Mouse (Mus musculus) embryo, embryonic 10.5 days (tissue): ENCODE measurements around the gene Pcsk5.

Source experiments
- DNase-seq: peaks from one replicate; pipeline ENCODE4 v3.0.0-alpha.2; 2015; ENCODE audit warnings: low spot score

The Pcsk5 gene

DNA sequence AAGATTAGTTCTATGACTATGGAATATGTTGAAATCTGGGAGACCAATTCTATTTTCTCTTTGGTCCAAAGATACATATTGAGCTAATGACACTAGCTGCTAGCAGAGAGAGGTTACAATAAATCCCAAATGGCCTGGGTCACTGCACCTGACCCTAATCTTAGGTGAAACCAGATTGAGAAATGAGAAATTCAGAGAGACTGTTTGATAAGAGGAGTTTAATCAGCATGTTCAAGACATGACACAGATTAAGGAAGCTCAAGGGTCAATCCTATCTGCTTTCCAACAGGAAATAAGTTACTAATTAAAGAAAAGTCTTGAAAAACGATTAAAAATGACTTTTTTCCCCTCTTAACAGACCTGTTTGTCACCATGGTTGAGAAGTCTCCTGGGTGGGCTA lies 96.0 kb downstream of the Pcsk5 start:
- no peak for DNase-seq

DNA sequence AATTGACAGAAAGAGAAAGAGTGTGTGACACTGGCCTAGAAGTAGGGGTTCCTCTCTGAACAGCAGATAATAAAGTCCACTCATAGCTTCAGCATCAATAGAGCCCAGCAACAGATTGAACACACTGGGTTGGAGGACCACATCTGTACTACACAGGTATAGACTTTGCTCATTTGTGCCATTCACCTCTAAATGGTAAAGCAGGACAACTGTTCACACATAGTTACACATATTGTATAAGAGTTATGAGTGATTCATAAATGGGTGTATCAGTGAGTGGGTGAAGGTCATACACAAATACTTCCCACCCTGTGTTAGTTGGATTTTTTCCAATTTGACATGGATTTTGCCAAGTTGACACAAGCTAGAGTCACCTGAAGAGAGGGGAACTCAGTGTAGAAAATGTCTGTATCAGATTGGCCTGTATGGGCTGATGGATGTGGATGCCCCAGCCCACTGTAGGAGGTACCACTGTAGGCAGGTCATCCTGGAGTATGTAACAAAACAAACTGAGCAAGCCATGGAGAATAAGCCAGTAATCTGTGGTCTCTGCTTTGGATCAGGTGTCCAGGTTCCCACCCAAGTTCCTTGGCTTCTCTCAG lies 104.7 kb downstream of the Pcsk5 start:
- no peak for DNase-seq

- DNase-seq = peak; percentile 7
These were observed 120.4 kb downstream of the Pcsk5 start for GRCm38 (mm10) chr19:17717066-17717465.

GRCm38 (mm10) chr19:17715281-17715955 lies 122.0 kb downstream of the Pcsk5 start:
- peak; percentile 9 for DNase-seq

DNA sequence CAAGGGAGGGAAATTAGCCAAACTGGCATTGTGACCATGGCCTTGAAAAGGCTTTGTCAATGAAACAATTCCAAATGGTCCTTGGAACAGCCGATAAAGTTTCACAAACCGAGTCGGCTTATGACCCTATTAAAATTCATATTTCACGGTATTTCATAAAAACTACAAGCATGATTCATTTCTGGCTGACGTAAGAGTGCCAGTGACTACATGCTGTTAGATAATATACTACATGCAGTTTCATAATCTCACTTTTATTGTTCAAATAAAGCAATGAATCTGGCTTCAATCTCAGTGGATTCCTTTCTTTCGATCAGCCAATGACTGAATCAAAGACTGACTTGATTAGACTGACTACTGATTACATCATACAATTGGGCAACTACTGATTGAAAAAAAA lies 145.8 kb downstream of the Pcsk5 start:
- DNase-seq = no peak

- DNase-seq = no peak
These were observed 159.1 kb downstream of the Pcsk5 start for GRCm38 (mm10) chr19:17678371-17678770.

- no peak for DNase-seq
These were observed 174.8 kb downstream of the Pcsk5 start for GRCm38 (mm10) chr19:17662676-17663075.

DNA sequence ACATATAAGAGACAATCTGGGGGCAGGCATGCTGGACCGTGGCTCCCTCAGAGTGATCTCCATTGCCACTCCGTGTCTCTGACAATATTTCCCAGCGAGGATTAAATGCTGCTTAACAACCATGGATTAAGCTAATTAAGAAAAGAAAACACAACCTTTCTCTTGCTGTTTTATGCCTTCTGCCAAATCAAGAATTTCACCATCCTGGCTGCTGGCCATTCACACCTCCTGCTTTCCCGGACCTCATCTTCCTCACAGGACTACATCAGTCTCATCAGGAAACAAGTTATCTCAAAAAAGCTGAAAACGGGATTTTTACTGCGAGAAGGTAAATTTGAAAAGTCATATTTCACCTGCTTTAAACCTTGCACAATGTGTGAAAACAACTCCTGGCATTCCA lies 175.2 kb downstream of the Pcsk5 start:
- DNase-seq = no peak

DNA sequence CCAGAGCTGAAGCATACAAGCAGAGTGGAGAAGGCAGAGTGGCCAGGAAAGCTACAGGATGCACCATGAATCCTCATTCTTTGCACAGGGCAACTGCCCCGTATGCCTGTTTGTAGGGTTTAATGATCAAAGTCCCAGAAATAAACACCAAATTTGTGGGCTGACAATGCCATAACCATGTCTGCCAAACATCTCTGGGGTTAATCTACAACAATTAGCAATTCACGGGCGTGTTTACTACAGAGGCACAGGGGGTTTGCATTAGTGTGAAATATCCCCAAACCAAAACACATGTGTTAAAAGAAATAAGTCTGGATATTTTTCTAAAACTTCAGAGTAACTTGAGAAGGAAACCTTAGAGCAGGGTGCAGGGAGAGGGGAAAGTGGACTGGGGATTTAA lies 178.1 kb downstream of the Pcsk5 start:
- DNase-seq = no peak

- DNase-seq = peak; percentile 79
These were observed 186.5 kb downstream of the Pcsk5 start for GRCm38 (mm10) chr19:17650831-17651502.

- no peak for DNase-seq
These were observed 187.5 kb downstream of the Pcsk5 start for GRCm38 (mm10) chr19:17649967-17650366.

- DNase-seq = no peak
These were observed 194.2 kb downstream of the Pcsk5 start for GRCm38 (mm10) chr19:17643128-17643797.

DNA sequence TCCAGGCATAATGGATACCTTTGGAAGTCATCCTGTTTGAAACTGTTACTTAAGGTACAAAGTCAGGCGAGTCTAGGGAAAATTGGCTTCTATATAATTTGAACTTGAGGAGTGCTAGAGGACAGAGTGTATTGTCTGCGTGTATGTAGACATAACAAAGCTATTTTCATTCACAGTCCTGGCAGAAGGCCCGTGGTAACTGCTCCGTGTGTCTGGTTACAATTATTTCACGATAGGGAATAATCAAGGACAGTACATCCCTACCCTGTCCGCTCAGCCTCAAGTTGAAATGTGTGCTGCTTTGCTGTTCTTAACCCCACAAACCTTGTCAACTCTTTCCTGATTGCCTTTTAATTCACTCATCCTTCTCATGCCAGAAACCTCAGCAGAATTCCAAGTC lies 201.4 kb downstream of the Pcsk5 start:
- DNase-seq = no peak

DNA sequence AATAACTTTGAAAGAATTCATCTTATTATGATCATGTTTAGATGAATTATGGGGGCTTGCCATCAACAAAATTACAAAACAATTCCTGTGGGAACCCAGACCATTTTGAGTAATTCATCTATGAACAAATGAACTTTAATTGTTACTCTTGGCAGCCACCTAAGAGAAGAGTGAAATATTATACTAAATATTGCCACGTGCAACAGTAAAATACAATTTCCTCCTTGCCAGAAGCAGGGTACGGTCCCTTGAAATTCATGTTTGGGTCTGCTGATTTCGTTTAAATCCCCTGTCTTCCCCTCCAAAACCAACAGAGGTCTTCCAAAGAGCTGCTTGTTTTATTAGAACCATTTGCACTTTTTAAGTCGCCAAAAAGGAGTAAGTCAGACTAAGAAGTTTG lies 221.8 kb downstream of the Pcsk5 start:
- no peak for DNase-seq

- DNase-seq = no peak
These were observed 230.9 kb downstream of the Pcsk5 start for GRCm38 (mm10) chr19:17606510-17606909.

- DNase-seq = no peak
These were observed 231.3 kb downstream of the Pcsk5 start for GRCm38 (mm10) chr19:17606093-17606492.

DNA sequence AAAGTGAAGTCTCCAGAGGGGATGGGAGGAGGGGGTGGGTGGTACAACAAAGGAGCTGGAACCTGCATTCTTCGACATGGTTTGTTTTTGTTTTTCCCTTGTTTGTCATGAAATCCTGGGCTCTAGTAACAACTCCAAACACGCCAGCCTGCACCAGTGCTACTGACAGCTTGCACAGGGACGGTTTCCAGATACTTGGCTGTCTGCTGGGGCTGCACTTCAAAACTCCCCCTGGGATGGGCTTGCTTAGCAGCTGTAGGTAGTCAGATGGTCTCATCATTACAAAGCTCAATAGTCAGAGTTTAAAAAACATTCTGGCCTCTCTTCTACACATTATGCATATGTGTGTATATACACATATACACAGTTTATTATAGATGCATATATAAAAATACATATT lies 234.1 kb downstream of the Pcsk5 start:
- DNase-seq = no peak

- no peak for DNase-seq
These were observed 237.1 kb downstream of the Pcsk5 start for GRCm38 (mm10) chr19:17600347-17600746.

DNA sequence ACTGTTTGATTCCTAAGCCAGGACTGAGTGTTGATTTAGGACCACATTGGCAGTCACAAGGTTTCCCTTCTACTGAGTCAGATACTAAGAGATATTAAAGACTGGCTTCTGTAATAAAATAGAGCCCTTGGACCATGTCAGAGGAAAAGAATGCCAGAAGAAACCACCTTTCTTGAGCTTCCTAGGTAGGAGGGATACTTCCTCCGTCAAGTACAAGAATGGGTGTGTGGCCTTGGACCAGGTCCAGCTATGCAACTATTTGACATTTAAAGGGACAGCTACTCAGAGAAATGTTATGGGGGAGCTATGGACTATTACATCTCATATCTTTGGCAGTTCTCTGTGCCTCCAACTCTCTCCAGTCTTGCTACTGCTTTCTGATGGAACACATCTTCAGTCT lies 244.6 kb downstream of the Pcsk5 start:
- DNase-seq = no peak

- peak; percentile 66 for DNase-seq
These were observed 246.1 kb downstream of the Pcsk5 start for GRCm38 (mm10) chr19:17591335-17591734.

GRCm38 (mm10) chr19:17590314-17590713 lies 247.1 kb downstream of the Pcsk5 start:
- DNase-seq = peak; percentile 36

GRCm38 (mm10) chr19:17577412-17577811 lies 260.0 kb downstream of the Pcsk5 start:
- no peak for DNase-seq

DNA sequence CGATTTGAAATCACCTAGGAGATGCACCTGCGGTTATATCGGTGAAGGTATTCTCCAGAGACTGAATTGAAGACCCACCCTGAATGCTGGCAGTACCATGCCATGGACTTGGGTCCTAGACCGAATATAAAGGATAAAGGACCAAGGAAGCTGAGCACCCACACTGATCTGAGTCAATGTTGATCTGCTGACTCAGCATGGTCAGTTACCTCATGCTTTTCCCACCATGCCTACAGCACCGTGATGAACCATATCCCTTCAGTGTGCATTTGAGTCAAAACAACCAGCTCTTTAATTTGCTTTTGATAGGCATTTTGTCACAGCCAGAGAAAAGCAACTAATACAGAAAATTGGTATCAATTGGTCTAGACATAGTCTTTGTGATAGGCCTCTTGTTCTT lies 262.9 kb downstream of the Pcsk5 start:
- DNase-seq = no peak
